9 mouse cellular contexts compared by ENCODE assay signal in genomic region chr4:129917016-129917603, GRCm38 (mm10). TPM values are rescaled to one million over a fixed set of nuclear protein-coding genes. Genes with fewer than 3 reads are reported as not detected.
DNase-seq lines count a peak whose midpoint lies in the region; ATAC-seq and TF ChIP-seq lines count a peak whose summit lies in the region.
"Had no signal": no experiment of that assay in that cellular context is flagged by ENCODE, and none has a peak within 500 bp of the region (broad histone marks: within the 10 kb centered on the region; RNA-seq: fewer than 3 reads in every experiment).

No protein-coding gene starts in this region.

- H3K9me3 ChIP-seq in kidney, embryonic 16.5 days (ENCODE audit: low read length), result no peaks in the 10 kb centered on the region
- H3K9me3 ChIP-seq in embryonic facial prominence, embryonic 13.5 days, result no peaks in the 10 kb centered on the region
- H3K9me3 ChIP-seq in heart, postnatal 0 days (replicated peaks; ENCODE audit: control insufficient read depth, low read length), result no peaks in the 10 kb centered on the region

- no peak overlapping the region for H3K4me3 ChIP-seq in kidney, embryonic 16.5 days (ENCODE audit: low read length)
- no peak overlapping the region for H3K4me3 ChIP-seq in embryonic facial prominence, embryonic 13.5 days
- H3K4me3 ChIP-seq in heart, postnatal 0 days (ENCODE audit: low read depth, low read length), result no peak overlapping the region

- ATAC-seq in kidney, embryonic 16.5 days (ENCODE audit: low FRiP score, low TSS enrichment), result no peak
- ATAC-seq in embryonic facial prominence, embryonic 13.5 days (ENCODE audit: insufficient number of reproducible peaks, insufficient read depth, low FRiP score, low TSS enrichment, low read depth), result no peak
- ATAC-seq in heart, postnatal 0 days (ENCODE audit: insufficient read depth, low read depth), result no peak; the same call in 1 of the 2 replicates

- no peak overlapping the region for H3K27ac ChIP-seq in kidney, embryonic 16.5 days (ENCODE audit: low read length)
- H3K27ac ChIP-seq in embryonic facial prominence, embryonic 13.5 days, result peak overlapping the region; percentile 48
- peak overlapping the region; percentile 54 for H3K27ac ChIP-seq in heart, postnatal 0 days (ENCODE audit: low read depth)

- no peaks in the 10 kb centered on the region for H3K36me3 ChIP-seq in kidney, embryonic 16.5 days (ENCODE audit: insufficient read depth, low read length)
- H3K36me3 ChIP-seq in embryonic facial prominence, embryonic 13.5 days, result no peaks in the 10 kb centered on the region
- H3K36me3 ChIP-seq in heart, postnatal 0 days (replicated peaks; ENCODE audit: control insufficient read depth, insufficient read depth, low read length), result no peaks in the 10 kb centered on the region

- peak; percentile 27 for DNase-seq in kidney, postnatal 14 days
- DNase-seq in heart, postnatal 0 days (ENCODE audit: low spot score), result peak; percentile 22
- peak; percentile 27 to 54 for DNase-seq in lung, postnatal 4 days
- no peak for DNase-seq in right cerebral cortex, postnatal 14 days
- DNase-seq in Muller cell, postnatal 12 days (ENCODE audit: inconsistent ontology term), result no peak
- DNase-seq: gastrocnemius, postnatal 10 days; thymus, postnatal 4 days had no signal

- H3K4me2 ChIP-seq in kidney, embryonic 16.5 days (replicated peaks; ENCODE audit: low read depth, low read length), result no peak overlapping the region
- H3K4me2 ChIP-seq in embryonic facial prominence, embryonic 13.5 days, result no peak overlapping the region
- peak overlapping the region; percentile 33 for H3K4me2 ChIP-seq in heart, postnatal 0 days (ENCODE audit: low read depth, low read length)

- peaks cover 16% of the 10 kb centered on the region for H3K4me1 ChIP-seq in kidney, embryonic 16.5 days (ENCODE audit: insufficient read depth, low read length)
- H3K4me1 ChIP-seq in embryonic facial prominence, embryonic 13.5 days, result peaks cover 47% of the 10 kb centered on the region
- peaks cover 40% of the 10 kb centered on the region for H3K4me1 ChIP-seq in heart, postnatal 0 days (ENCODE audit: control insufficient read depth, insufficient read depth)

- 45% methylated on average over 8 of the region's 8 CpGs for WGBS in kidney, embryonic 16.5 days
- WGBS in embryonic facial prominence, embryonic 13.5 days, result 55% methylated on average over 8 of the region's 8 CpGs
- 18% methylated on average over 8 of the region's 8 CpGs for WGBS in heart, postnatal 0 days

- TF ChIP-seq CTCF in heart, postnatal 0 days (IDR thresholded peaks at IDR 0.05; ENCODE audit: low read depth), result no peak

- H3K9ac ChIP-seq in kidney, embryonic 16.5 days (replicated peaks; ENCODE audit: low read length), result no peak overlapping the region
- H3K9ac ChIP-seq in embryonic facial prominence, embryonic 13.5 days, result no peak overlapping the region
- 0 out of 2 replicates have a peak overlapping the region, but pooled peaks have one; percentile 29 for H3K9ac ChIP-seq in heart, postnatal 0 days (replicated peaks; ENCODE audit: low read depth, low read length)

- 0 out of 2 replicates have a peak, but pooled peaks cover 4% of the 10 kb centered on the region for H3K27me3 ChIP-seq in kidney, embryonic 16.5 days (ENCODE audit: insufficient read depth, low read length)
- H3K27me3 ChIP-seq in embryonic facial prominence, embryonic 13.5 days, result 0 out of 2 replicates have a peak, but pooled peaks cover 3% of the 10 kb centered on the region
- no peaks in the 10 kb centered on the region for H3K27me3 ChIP-seq in heart, postnatal 0 days (ENCODE audit: control insufficient read depth, insufficient read depth, low read length)

- TF ChIP-seq EP300 in heart, postnatal 0 days (IDR thresholded peaks at IDR 0.05; ENCODE audit: low read depth), result no peak

RNA-seq across cellular contexts. Expression of gene Spocd1, which starts 11.9 kb away (rescaled TPM):
- 0.32 TPM in 1 of 2 replicates, not detected in the other for polyA plus RNA-seq in kidney, embryonic 16.5 days (2015; fragmentation: Nextera tagmentation; extraction: Ambion mirVana)
- 0.06 and 0.08 TPM in 2 replicates for polyA plus RNA-seq in embryonic facial prominence, embryonic 13.5 days (2015; fragmentation: Nextera tagmentation; extraction: Ambion mirVana)
- total RNA-seq in heart, postnatal 0 days (2014; rRNA removed; ENCODE audit: low replicate concordance), result 0.70 TPM in 1 of 2 replicates, not detected in the other
- 0.04 and 0.05 TPM in 2 replicates for polyA plus RNA-seq in heart, postnatal 0 days (2015; fragmentation: Nextera tagmentation; extraction: Ambion mirVana)
- total RNA-seq: gastrocnemius, postnatal 10 days had no signal

Comparison
In these comparisons a context has a peak if more than half of its experiments do, and no peak if none do; other contexts are left out.
1. DNase-seq: peak in kidney, postnatal 14 days (single experiment), heart, postnatal 0 days (single experiment) and lung, postnatal 4 days (2 of 2); none in right cerebral cortex, postnatal 14 days (single experiment) and Muller cell, postnatal 12 days (single experiment).